Mouse (Mus musculus) layer of hippocampus, postnatal 36 days (tissue): ENCODE measurements around the gene Tmsb15b1. TPM values are rescaled to one million over a fixed set of nuclear protein-coding genes. Genes with fewer than 3 reads are reported as not detected.
"Not testable (repeated sequence)": the region's sequence is repeated elsewhere in the genome, so short reads cannot be mapped to it uniquely, and the experiment has no call there.

Experiments used
- DNase-seq, 2 experiments: peaks; one replicate each; pipeline ENCODE4 v3.0.0; 2022
- total RNA-seq, 2 experiments: library from RNA; stranded (reverse); gene quantifications; 2 replicates each; pipeline ENCODE4 v1.2.3; 2021

The Tmsb15b1 gene
- 10 to 100 TPM in 1 of 2 experiments, 1 to 10 TPM in 1; 6.3 to 10.0 TPM for total RNA-seq

- peak; percentile 28 to 70 for DNase-seq
These were observed at the start of gene Tmsb15b1, which contains the start of gene Tmsb15l for GRCm38 (mm10) chrX:136976424-136977084. Gene Tmsb15b1 (minus strand): TSS chrX:136976874. Gene Tmsb15l (minus strand): TSS chrX:136976869.

DNA sequence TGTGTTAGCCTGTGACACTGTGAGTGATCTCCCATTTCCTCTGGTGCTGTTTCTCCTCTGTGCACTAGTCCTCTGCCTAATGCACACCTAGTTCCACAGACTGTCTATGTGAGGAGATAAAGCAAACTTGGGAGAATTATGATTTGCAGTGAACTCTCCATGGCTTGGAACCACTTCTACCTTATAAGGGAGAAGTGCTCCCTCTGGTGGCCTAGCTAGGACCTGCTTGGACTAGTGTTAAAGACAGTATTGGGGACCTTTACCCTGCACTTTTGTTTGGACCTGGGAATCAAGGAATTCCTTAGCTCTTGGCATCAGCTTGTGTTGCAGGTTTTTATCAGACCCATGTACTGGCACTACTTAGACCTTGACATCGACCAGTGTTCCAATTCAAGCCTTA is 42.6 kb upstream of the Tmsb15b1 start:
- DNase-seq: peak; percentile 20 to 38

DNA sequence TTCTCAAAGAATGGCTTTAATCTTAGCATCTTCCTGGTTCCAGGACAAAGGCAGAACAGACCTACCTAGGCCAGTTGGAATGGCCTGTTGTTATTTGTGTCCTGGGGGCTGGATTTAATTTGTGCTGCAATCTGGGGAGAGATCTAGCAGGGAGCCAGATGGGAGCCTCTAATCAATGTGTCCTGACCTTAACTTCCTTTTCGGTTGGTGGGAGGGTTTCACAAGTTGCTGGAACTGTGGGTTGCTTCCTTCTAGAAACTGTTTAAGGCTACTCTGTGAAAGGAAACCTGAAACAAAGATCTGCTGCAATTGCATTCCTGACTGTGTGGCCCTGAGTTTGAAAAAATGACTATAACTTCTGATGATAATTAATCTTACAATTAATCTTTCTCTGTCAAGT is 41.0 kb upstream of the Tmsb15b1 start:
- DNase-seq: no peak

- DNase-seq: peak; percentile 21 to 27
These were observed 38.5 kb upstream of the Tmsb15b1 start for GRCm38 (mm10) chrX:137015099-137015709.

GRCm38 (mm10) chrX:136996256-136996655 is 19.6 kb upstream of the Tmsb15b1 start:
- no peak for DNase-seq

GRCm38 (mm10) chrX:136993641-136994040 is 17.0 kb upstream of the Tmsb15b1 start:
- no peak for DNase-seq

GRCm38 (mm10) chrX:136992978-136993547 is 16.4 kb upstream of the Tmsb15b1 start, which contains the start of gene Zcchc18:
Gene Zcchc18 (plus strand): TSS chrX:136993155.
- peak; percentile 79 to 85 for DNase-seq

- DNase-seq: no peak
These were observed 15.7 kb upstream of the Tmsb15b1 start for GRCm38 (mm10) chrX:136992191-136992965.

- no peak for DNase-seq
These were observed 14.6 kb upstream of the Tmsb15b1 start for GRCm38 (mm10) chrX:136991274-136991673.

DNA sequence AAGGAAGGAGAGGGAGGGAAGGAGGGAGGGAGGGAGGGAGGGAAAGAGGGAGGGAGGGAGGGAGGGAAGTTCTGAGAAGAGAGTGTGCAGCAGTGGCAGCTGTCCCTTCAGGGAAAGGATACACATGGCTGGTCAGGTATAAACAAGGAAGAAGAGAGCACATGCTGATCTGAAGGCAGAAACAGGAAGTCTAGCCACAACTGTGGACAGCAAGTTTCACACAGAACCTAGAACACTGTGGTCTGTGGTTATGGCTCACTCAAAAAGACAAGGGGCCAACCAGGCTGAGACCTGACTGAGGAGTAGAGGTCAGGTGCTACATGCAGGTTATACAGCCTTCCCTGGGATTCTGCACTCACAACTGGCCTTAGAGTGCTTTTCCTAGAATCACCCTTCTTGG is 9.4 kb upstream of the Tmsb15b1 start:
- DNase-seq: no peak

GRCm38 (mm10) chrX:136978616-136979015 is 1.9 kb upstream of the Tmsb15b1 start:
- DNase-seq: no peak

- not testable (repeated sequence) for DNase-seq
These were observed 1.3 kb downstream of the Tmsb15b1 start, which contains the start of gene Tmsb15b2 for GRCm38 (mm10) chrX:136975397-136975796. Gene Tmsb15b2 (minus strand): TSS chrX:136975497.

GRCm38 (mm10) chrX:136959688-136960087 is 17.0 kb downstream of the Tmsb15b1 start:
- DNase-seq: no peak

DNA sequence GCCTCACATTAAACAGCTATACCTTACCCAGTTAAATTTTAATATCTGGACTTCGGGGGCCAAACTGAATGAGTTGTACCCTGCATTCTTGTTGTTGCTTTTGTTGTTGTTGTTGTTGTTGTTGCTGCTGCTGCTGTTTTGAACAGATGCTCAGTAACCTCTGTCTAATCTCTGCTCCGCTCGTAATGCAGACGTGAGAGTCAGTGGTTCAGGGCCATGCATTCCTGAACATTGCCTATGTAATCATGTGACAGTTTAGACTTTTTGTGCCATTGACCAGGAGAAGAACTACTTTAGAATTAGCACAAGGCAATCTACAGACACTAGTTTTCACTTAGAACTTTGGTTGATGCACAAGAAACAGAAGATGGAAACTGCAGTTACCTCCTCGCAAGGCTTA is 18.4 kb downstream of the Tmsb15b1 start:
- DNase-seq: not testable (repeated sequence)

DNA sequence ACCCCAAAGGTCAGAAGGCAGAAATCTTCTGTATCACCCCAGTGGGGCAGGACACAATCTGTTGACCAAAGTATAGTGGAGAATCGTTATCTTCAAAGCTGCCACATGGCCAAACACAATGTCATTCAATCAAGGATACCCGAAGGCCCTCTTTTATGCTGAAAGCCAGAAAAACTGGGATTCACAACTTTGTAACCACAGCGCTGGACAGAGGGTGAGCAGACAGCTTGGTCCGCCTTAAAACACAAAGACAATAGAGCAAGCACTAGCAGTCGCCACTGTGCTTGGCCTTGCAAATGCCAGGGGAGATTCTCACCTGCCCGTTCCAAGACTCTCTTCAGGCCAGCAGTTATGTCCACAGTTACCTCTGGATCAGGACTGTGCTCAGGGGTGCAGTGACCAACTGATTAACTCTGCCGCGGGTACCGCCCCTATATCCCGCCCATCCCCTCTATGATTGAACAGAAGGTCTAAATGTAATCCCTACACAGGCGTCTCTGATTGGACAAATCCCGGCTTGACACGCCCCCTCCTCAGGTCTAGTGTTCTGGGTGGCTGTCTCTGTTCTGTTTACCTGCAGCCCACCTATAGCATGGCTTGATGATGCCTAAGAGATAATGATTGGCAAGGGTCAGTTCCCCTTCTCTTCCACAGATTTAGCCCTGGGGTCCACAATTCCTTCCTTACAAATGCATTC is 18.9 kb downstream of the Tmsb15b1 start:
- peak; percentile 58 to 67 for DNase-seq

DNA sequence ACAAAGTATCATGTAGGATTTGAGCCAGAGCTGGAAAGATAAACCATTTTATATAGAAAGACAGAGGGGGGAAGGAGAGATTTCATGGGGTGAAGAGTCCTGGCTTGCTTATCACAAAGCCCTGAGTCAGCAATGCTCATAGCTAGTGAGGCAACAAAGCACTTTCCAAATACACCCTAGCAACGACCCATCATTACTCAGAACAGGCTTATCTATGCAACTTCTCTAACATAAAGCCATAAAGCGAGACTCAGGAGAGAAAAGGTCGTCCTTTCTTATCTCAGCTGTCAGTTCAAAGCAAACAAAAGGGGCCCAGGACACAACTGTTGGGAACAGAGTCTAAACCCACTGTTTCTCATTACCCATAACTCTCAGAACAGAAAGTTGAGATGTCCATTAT is 38.7 kb downstream of the Tmsb15b1 start:
- no peak for DNase-seq

- no peak for DNase-seq
These were observed 49.6 kb downstream of the Tmsb15b1 start, which contains the start of gene H2bfm for GRCm38 (mm10) chrX:136927031-136927430. Gene H2bfm (plus strand): TSS chrX:136927325.

DNA sequence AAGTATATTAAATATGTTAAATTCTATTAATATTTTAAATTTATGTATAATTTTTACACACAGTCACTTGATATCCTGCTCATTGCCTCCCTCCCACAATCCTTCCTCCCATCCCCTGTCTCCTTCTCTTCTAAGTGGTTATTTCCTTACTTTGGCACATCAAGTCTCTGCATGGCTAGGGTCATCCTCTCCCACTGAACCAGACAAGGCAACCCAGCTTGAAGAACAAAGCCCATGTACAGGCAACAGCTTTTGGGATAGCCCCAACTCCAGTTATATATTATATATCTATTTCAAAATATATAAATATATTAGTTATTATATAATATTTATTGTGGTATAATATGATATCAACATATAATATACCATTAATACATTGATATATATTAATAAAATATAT is 50.8 kb downstream of the Tmsb15b1 start:
- DNase-seq: no peak
